In the genomic region with DNA sequence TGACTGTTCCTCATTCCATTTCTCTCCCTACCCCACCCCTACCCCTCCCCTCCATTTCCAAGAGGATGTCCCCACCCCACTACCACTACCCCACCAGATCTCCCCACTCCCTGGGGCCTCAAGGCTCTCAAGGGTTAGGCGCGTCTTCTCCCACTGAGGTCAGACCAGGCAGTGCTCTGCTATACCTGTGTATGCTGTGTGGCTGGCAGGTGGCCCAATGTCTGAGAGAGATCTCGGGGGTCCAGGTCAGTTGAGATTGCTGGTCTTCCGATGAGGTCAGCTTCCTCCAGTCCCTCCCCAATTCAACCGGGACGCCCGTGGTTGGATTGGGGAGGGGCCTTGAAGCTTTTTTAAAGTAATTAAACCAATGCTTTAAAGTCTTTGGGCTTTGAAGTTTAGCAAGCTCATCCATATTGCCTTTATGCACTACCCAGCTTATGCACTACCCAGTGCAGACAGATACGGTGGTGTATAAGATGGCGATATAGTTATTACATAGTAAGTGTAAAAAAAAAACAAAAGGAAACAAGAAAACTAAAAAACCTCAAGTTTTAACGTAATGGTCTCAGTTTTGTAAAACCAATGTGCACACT, we compare ENCODE assay signal across 9 mouse cellular contexts. TPM values are rescaled to one million over a fixed set of nuclear protein-coding genes. Genes with fewer than 3 reads are reported as not detected.
A peak's percentile ranks its signal among the peaks of the same experiment; 100 is the strongest.
DNase-seq lines count a peak whose midpoint lies in the region; ATAC-seq and TF ChIP-seq lines count a peak whose summit lies in the region.
"Had no signal": no experiment of that assay in that cellular context is flagged by ENCODE, and none has a peak within 500 bp of the region (broad histone marks: within the 10 kb centered on the region; RNA-seq: fewer than 3 reads in every experiment).

No protein-coding gene starts in this region.

- no peak for ATAC-seq in kidney, postnatal 0 days (replicated peaks; ENCODE audit: low FRiP score, low read depth)
- no peak for ATAC-seq in stomach, embryonic 14.5 days (ENCODE audit: insufficient number of reproducible peaks, insufficient read depth, low FRiP score, low read depth)

- 71% methylated on average over 10 of the region's 10 CpGs for WGBS in kidney, postnatal 0 days
- WGBS in embryonic facial prominence, embryonic 10.5 days, result 82% methylated on average over 10 of the region's 10 CpGs
- 82% methylated on average over 10 of the region's 10 CpGs for WGBS in limb, embryonic 10.5 days
- 84% methylated on average over 10 of the region's 10 CpGs for WGBS in stomach, embryonic 14.5 days

- H3K27me3 ChIP-seq in kidney, postnatal 0 days (ENCODE audit: insufficient read depth, low read length), result no peaks in the 10 kb centered on the region
- no peaks in the 10 kb centered on the region for H3K27me3 ChIP-seq in ES-Bruce4 (ENCODE audit: control insufficient read depth, insufficient read depth, low read length, poor library complexity, severe bottlenecking)
- no peaks in the 10 kb centered on the region for H3K27me3 ChIP-seq in embryonic facial prominence, embryonic 10.5 days (replicated peaks; ENCODE audit: low read depth, poor library complexity, severe bottlenecking)
- no peaks in the 10 kb centered on the region for H3K27me3 ChIP-seq in limb, embryonic 10.5 days (ENCODE audit: low read depth, poor library complexity, severe bottlenecking)
- H3K27me3 ChIP-seq in stomach, embryonic 14.5 days (ENCODE audit: control insufficient read depth, insufficient read depth, low read length), result no peaks in the 10 kb centered on the region

- H3K4me2 ChIP-seq in kidney, postnatal 0 days (ENCODE audit: low read length), result peak overlapping the region; percentile 84
- H3K4me2 ChIP-seq in stomach, embryonic 14.5 days (replicated peaks; ENCODE audit: low read depth, low read length), result peak overlapping the region; percentile 55

- DNase-seq in kidney, postnatal 0 days (ENCODE audit: low spot score), result no peak
- no peak for DNase-seq in kidney, adult 11 months
- no peak for DNase-seq in embryonic facial prominence, embryonic 10.5 days (ENCODE audit: low spot score)
- DNase-seq in limb, embryonic 10.5 days (ENCODE audit: low spot score), result no peak
- no peak for DNase-seq in spleen, postnatal 14 days (ENCODE audit: low spot score in 2 of 2)
- no peak for DNase-seq in left cerebral cortex, adult 8-10 months (ENCODE audit: low spot score in 2 of 2)

- H3K4me3 ChIP-seq in kidney, postnatal 0 days (replicated peaks; ENCODE audit: low read depth, low read length), result peak overlapping the region; percentile 80
- no peak overlapping the region for H3K4me3 ChIP-seq in ES-Bruce4 (ENCODE audit: low read depth, low read length)
- H3K4me3 ChIP-seq in embryonic facial prominence, embryonic 10.5 days, result peak overlapping the region; percentile 83
- H3K4me3 ChIP-seq in limb, embryonic 10.5 days, result peak overlapping the region; percentile 90
- peak overlapping the region; percentile 79 for H3K4me3 ChIP-seq in stomach, embryonic 14.5 days (ENCODE audit: low read depth, low read length)

- H3K27ac ChIP-seq in kidney, postnatal 0 days, result no peak overlapping the region
- H3K27ac ChIP-seq in ES-Bruce4 (ENCODE audit: insufficient read depth, low read length), result no peak overlapping the region
- H3K27ac ChIP-seq in embryonic facial prominence, embryonic 10.5 days (replicated peaks), result no peak overlapping the region
- peak overlapping the region; percentile 93; the same call in 1 of the 2 replicates for H3K27ac ChIP-seq in limb, embryonic 10.5 days
- H3K27ac ChIP-seq in stomach, embryonic 14.5 days (ENCODE audit: low read length), result no peak overlapping the region

- no peaks in the 10 kb centered on the region for H3K4me1 ChIP-seq in kidney, postnatal 0 days (replicated peaks; ENCODE audit: insufficient read depth, low read length)
- no peaks in the 10 kb centered on the region for H3K4me1 ChIP-seq in ES-Bruce4 (ENCODE audit: control insufficient read depth, insufficient read depth, low read length)
- peaks cover 10% of the 10 kb centered on the region; the same call in 1 of the 2 replicates for H3K4me1 ChIP-seq in embryonic facial prominence, embryonic 10.5 days
- H3K4me1 ChIP-seq in limb, embryonic 10.5 days, result peaks cover 10% of the 10 kb centered on the region
- 0 out of 2 replicates have a peak, but pooled peaks cover 3% of the 10 kb centered on the region for H3K4me1 ChIP-seq in stomach, embryonic 14.5 days (ENCODE audit: control insufficient read depth, insufficient read depth, low read length)

- TF ChIP-seq EP300 in ES-Bruce4 (IDR thresholded peaks at IDR 0.05; ENCODE audit: insufficient read depth, low read depth, low read length), result no peak

- TF ChIP-seq CTCF in kidney, postnatal 0 days (IDR thresholded peaks at IDR 0.05; ENCODE audit: low read depth), result no peak
- TF ChIP-seq CTCF in ES-Bruce4 (IDR thresholded peaks at IDR 0.05; ENCODE audit: low read depth, low read length), result no peak

- no peak overlapping the region for H3K9ac ChIP-seq in kidney, postnatal 0 days (ENCODE audit: low read depth, low read length)
- 0 out of 2 replicates have a peak overlapping the region, but pooled peaks have one; percentile 86 for H3K9ac ChIP-seq in ES-Bruce4 (ENCODE audit: low read depth, poor library complexity, severe bottlenecking)
- H3K9ac ChIP-seq in stomach, embryonic 14.5 days (replicated peaks; ENCODE audit: low read depth, low read length), result no peak overlapping the region

- TF ChIP-seq POLR2A in ES-Bruce4 (IDR thresholded peaks at IDR 0.05; ENCODE audit: insufficient read depth, low read length), result no peak

- no peaks in the 10 kb centered on the region for H3K36me3 ChIP-seq in kidney, postnatal 0 days (ENCODE audit: insufficient read depth, low read length)
- no peaks in the 10 kb centered on the region for H3K36me3 ChIP-seq in ES-Bruce4 (ENCODE audit: control insufficient read depth, insufficient read depth, low read length, poor library complexity, severe bottlenecking)
- H3K36me3 ChIP-seq in embryonic facial prominence, embryonic 10.5 days (replicated peaks), result peaks cover 13% of the 10 kb centered on the region
- peaks cover 9% of the 10 kb centered on the region for H3K36me3 ChIP-seq in limb, embryonic 10.5 days
- H3K36me3 ChIP-seq in stomach, embryonic 14.5 days (ENCODE audit: control insufficient read depth, insufficient read depth, low read length), result no peaks in the 10 kb centered on the region

- no peaks in the 10 kb centered on the region for H3K9me3 ChIP-seq in kidney, postnatal 0 days (replicated peaks; ENCODE audit: low read length)
- H3K9me3 ChIP-seq in ES-Bruce4 (replicated peaks; ENCODE audit: control insufficient read depth, insufficient read depth, low read length, poor library complexity, severe bottlenecking), result peaks cover 18% of the 10 kb centered on the region
- peaks cover 8% of the 10 kb centered on the region; the same call in 1 of the 2 replicates for H3K9me3 ChIP-seq in embryonic facial prominence, embryonic 10.5 days
- peaks cover 4% of the 10 kb centered on the region; the same call in 1 of the 2 replicates for H3K9me3 ChIP-seq in limb, embryonic 10.5 days (replicated peaks)
- H3K9me3 ChIP-seq in stomach, embryonic 14.5 days (ENCODE audit: control insufficient read depth, low read depth, low read length), result no peaks in the 10 kb centered on the region

RNA-seq across cellular contexts. Expression of gene Gng10, which starts 0.5 kb away (rescaled TPM):
- polyA plus RNA-seq in kidney, postnatal 0 days (2015; fragmentation: Nextera tagmentation; extraction: Ambion mirVana), result 102 TPM in 2 replicates
- 18.3 and 18.4 TPM in 2 replicates for polyA plus RNA-seq in ES-Bruce4 (2011; ENCODE audit: insufficient read depth, insufficient read length, low read depth, missing spikeins)
- polyA plus RNA-seq in embryonic facial prominence, embryonic 10.5 days (2016; fragmentation: Nextera tagmentation; extraction: Ambion mirVana), result 82.3 and 87.5 TPM in 2 replicates
- polyA plus RNA-seq in limb, embryonic 10.5 days (2016; fragmentation: Nextera tagmentation; extraction: Ambion mirVana), result 81.1 and 96.4 TPM in 2 replicates
- polyA plus RNA-seq in stomach, embryonic 14.5 days (2014; fragmentation: Nextera tagmentation; extraction: Ambion mirVana), result 150 and 173 TPM in 2 replicates
- 10 to 100 TPM; 63.7 to 72.9 (median 66.3) TPM for total RNA-seq in left cerebral cortex, adult 8-10 months (2022)

RNA-seq across cellular contexts. Expression of gene Gm20503, which starts 31.4 kb away (rescaled TPM):
- polyA plus RNA-seq in kidney, postnatal 0 days (2015; fragmentation: Nextera tagmentation; extraction: Ambion mirVana), result 18.7 and 23.5 TPM in 2 replicates
- polyA plus RNA-seq in ES-Bruce4 (2011; ENCODE audit: insufficient read depth, insufficient read length, low read depth, missing spikeins), result not detected in 2 replicates
- 8.8 and 9.0 TPM in 2 replicates for polyA plus RNA-seq in embryonic facial prominence, embryonic 10.5 days (2016; fragmentation: Nextera tagmentation; extraction: Ambion mirVana)
- 9.3 and 9.8 TPM in 2 replicates for polyA plus RNA-seq in limb, embryonic 10.5 days (2016; fragmentation: Nextera tagmentation; extraction: Ambion mirVana)
- 10.2 and 11.8 TPM in 2 replicates for polyA plus RNA-seq in stomach, embryonic 14.5 days (2014; fragmentation: Nextera tagmentation; extraction: Ambion mirVana)
- total RNA-seq in left cerebral cortex, adult 8-10 months (2022), result 1 to 10 TPM in 1 of 4 experiments, under 1 TPM in 2, not detected in 1; 0.70 to 2.3 (median 0.80) TPM
- total RNA-seq: neutrophil, adult 5-6 weeks had no signal

RNA-seq across cellular contexts. Expression of gene Dnajc25, which starts 39.6 kb away (rescaled TPM):
- 14.0 and 14.1 TPM in 2 replicates for polyA plus RNA-seq in kidney, postnatal 0 days (2015; fragmentation: Nextera tagmentation; extraction: Ambion mirVana)
- 6.1 TPM in 2 replicates for polyA plus RNA-seq in ES-Bruce4 (2011; ENCODE audit: insufficient read depth, insufficient read length, low read depth, missing spikeins)
- polyA plus RNA-seq in embryonic facial prominence, embryonic 10.5 days (2016; fragmentation: Nextera tagmentation; extraction: Ambion mirVana), result 6.9 and 8.2 TPM in 2 replicates
- polyA plus RNA-seq in limb, embryonic 10.5 days (2016; fragmentation: Nextera tagmentation; extraction: Ambion mirVana), result 5.5 and 8.3 TPM in 2 replicates
- 14.4 and 16.9 TPM in 2 replicates for polyA plus RNA-seq in stomach, embryonic 14.5 days (2014; fragmentation: Nextera tagmentation; extraction: Ambion mirVana)
- total RNA-seq in left cerebral cortex, adult 8-10 months (2022), result 1 to 10 TPM; 4.9 to 7.3 (median 6.1) TPM

RNA-seq across cellular contexts. Expression of gene Ptgr1, which starts 47.5 kb away (rescaled TPM):
- polyA plus RNA-seq in kidney, postnatal 0 days (2015; fragmentation: Nextera tagmentation; extraction: Ambion mirVana), result 18.9 and 20.6 TPM in 2 replicates
- polyA plus RNA-seq in ES-Bruce4 (2011; ENCODE audit: insufficient read depth, insufficient read length, low read depth, missing spikeins), result 17.9 and 19.8 TPM in 2 replicates
- polyA plus RNA-seq in embryonic facial prominence, embryonic 10.5 days (2016; fragmentation: Nextera tagmentation; extraction: Ambion mirVana), result 10.3 and 12.9 TPM in 2 replicates
- polyA plus RNA-seq in limb, embryonic 10.5 days (2016; fragmentation: Nextera tagmentation; extraction: Ambion mirVana), result 12.0 and 15.7 TPM in 2 replicates
- 63.4 and 67.3 TPM in 2 replicates for polyA plus RNA-seq in stomach, embryonic 14.5 days (2014; fragmentation: Nextera tagmentation; extraction: Ambion mirVana)
- 1 to 10 TPM; 1.6 to 2.7 (median 1.7) TPM for total RNA-seq in left cerebral cortex, adult 8-10 months (2022)
